8 mouse cellular contexts compared by ENCODE assay signal in genomic region chr3:67429999-67430380, GRCm38 (mm10). TPM values are rescaled to one million over a fixed set of nuclear protein-coding genes. Genes with fewer than 3 reads are reported as not detected.
DNase-seq lines count a peak whose midpoint lies in the region; ATAC-seq lines count a peak whose summit lies in the region.

Gene Gfm1, plus strand, starts transcription at chr3:67430096.

- DNase-seq in adrenal gland, adult (ENCODE audit: inconsistent age in 2 of 2, low spot score in 1 of 2), result peak; percentile 91 to 96
- DNase-seq in embryo, embryonic 10.5 days (ENCODE audit: low spot score), result peak; percentile 90
- DNase-seq in gastrocnemius, postnatal 14 days, result peak; percentile 87
- peak; percentile 89 to 93 for DNase-seq in left cerebral cortex, postnatal 10 days (ENCODE audit: extremely low spot score in 1 of 2, low spot score in 2 of 2)
- peak; percentile 88 for DNase-seq in right cerebral cortex, postnatal 25 days
- peak; percentile 79 to 88 for DNase-seq in urinary bladder, postnatal 4 days (ENCODE audit: low spot score in 2 of 2)

- peak; percentile 97 for ATAC-seq in inflammation-experienced regulatory T-cells, adult 6 months
- ATAC-seq in megakaryocyte-erythroid progenitor cell, adult 5-6 weeks (replicated peaks; ENCODE audit: low FRiP score, low TSS enrichment, poor library complexity, severe bottlenecking), result peak; percentile 99

- intact Hi-C loops in gastrocnemius, postnatal 14 days (cut with DNase I; ENCODE audit: low total_unique reads), result loop anchor here (10.0 kb wide), 1 partner anchor 75 kb away; no protein-coding TSS in a partner anchor
- intact Hi-C loops in left cerebral cortex, postnatal 10 days (cut with DNase I), result loop anchor here (5.0 to 10.0 kb wide), 3 partner anchors 47 to 135 kb away; no protein-coding TSS in a partner anchor

RNA-seq across cellular contexts. Expression of gene Gfm1, which starts in this region (rescaled TPM):
- 10 to 100 TPM; 86.4 to 91.9 TPM for total RNA-seq in gastrocnemius, postnatal 14 days (2021)
- 10 to 100 TPM; 30.4 to 39.0 (median 36.3) TPM for polyA plus RNA-seq in inflammation-experienced regulatory T-cells, adult 6 months (2017; shearing (Covaris generic))
- 10 to 100 TPM; 46.3 to 48.6 TPM for total RNA-seq in left cerebral cortex, postnatal 10 days (2021)
- 43.2 and 58.5 TPM in 2 replicates for total RNA-seq in megakaryocyte-erythroid progenitor cell, adult 5-6 weeks (2014; fragmentation: Nextera tagmentation)
- total RNA-seq in megakaryocyte-erythroid progenitor cell, adult 5-6 weeks (2017), result 95.9 and 175 TPM in 2 replicates

Comparison
In these comparisons a context has a peak if more than half of its experiments do, and no peak if none do; other contexts are left out.
1. Peak in every context shown above with its lines: DNase-seq and ATAC-seq.